Mouse (Mus musculus) midbrain, embryonic 14.5 days (tissue): ENCODE results near the gene Rhbdf2. TPM values are rescaled to one million over a fixed set of nuclear protein-coding genes. Genes with fewer than 3 reads are reported as not detected.

ENCODE experiments used
- ATAC-seq: fragments of 200-750 bp; cut with Nextera tagmentation; 2 replicates; pipeline ENCODE4 v1.8.0; 2017; ENCODE audit warnings: moderate number of reproducible peaks, moderate library complexity; ENCODE audit not compliant: low FRiP score, low TSS enrichment
- DNase-seq: peaks from one replicate; pipeline ENCODE4 v3.0.0-alpha.2; 2015
- H3K27ac ChIP-seq: fragments of 300-500 bp; sonication (generic); replicated peaks from 2 replicates; pipeline ENCODE4 v1.5.1; 2014; ENCODE audit warnings: mild to moderate bottlenecking, low read depth, low read length, moderate library complexity
- H3K27me3 ChIP-seq: fragments of 300-500 bp; sonication (generic); 2 replicates; pipeline ENCODE4 v1.6.1; 2014; ENCODE audit warnings: low read length, control low read depth, mixed read lengths; ENCODE audit not compliant: control insufficient read depth, insufficient read depth
- H3K36me3 ChIP-seq: fragments of 300-500 bp; sonication (generic); 2 replicates; pipeline ENCODE4 v1.6.1; 2014; ENCODE audit warnings: low read length, control low read depth; ENCODE audit not compliant: control insufficient read depth, insufficient read depth
- H3K4me1 ChIP-seq: fragments of 300-500 bp; sonication (generic); 2 replicates; pipeline ENCODE4 v1.6.1; 2014; ENCODE audit warnings: mild to moderate bottlenecking, antibody characterized with exemption, low read length, control low read depth; ENCODE audit not compliant: control insufficient read depth, insufficient read depth
- H3K4me2 ChIP-seq: fragments of 300-500 bp; sonication (generic); 2 replicates; pipeline ENCODE4 v1.6.1; 2014; ENCODE audit warnings: mild to moderate bottlenecking, low read length, moderate library complexity
- H3K4me3 ChIP-seq: fragments of 300-500 bp; sonication (generic); replicated peaks from 2 replicates; pipeline ENCODE4 v1.5.1; 2014; ENCODE audit warnings: low read depth, low read length
- H3K9ac ChIP-seq: fragments of 300-500 bp; sonication (generic); replicated peaks from 2 replicates; pipeline ENCODE4 v1.6.1; 2014; ENCODE audit warnings: mild to moderate bottlenecking, low read length, moderate library complexity
- H3K9me3 ChIP-seq: fragments of 300-500 bp; sonication (generic); 2 replicates; pipeline ENCODE4 v1.6.1; 2016; ENCODE audit warnings: low read length, control low read depth, mixed read lengths; ENCODE audit not compliant: control insufficient read depth
- WGBS: fragments of 180-500 bp; shearing (Covaris S2); extraction: QIAGEN DNeasy Blood & Tissue Kit; methylation state at CpG from one replicate; pipeline ENCODE4 v1.1.7; 2014; 5-methylcytosine and 5-hydroxymethylcytosine counted together
- polyA plus RNA-seq: library from polyadenylated mRNA; unstranded; fragments of >200 nt; fragmentation: Nextera tagmentation; extraction: Ambion mirVana; gene quantifications from 2 replicates; pipeline ENCODE4 v1.2.1, GENCODE M21; 2014

The Rhbdf2 gene
- polyA plus RNA-seq, 1 experiment from 2014 or later: 0.63 TPM

GRCm38 (mm10) chr11:116654255-116654821 lies 27.5 kb upstream of the Rhbdf2 start, which contains the start of gene Cygb:
Cygb (minus strand) TSS chr11:116654313.
- Histone ChIP-seq H3K4me3 (peak within 1 kb of the TSS; percentile 57), H3K36me3 (0 out of 2 replicates have a peak, but pooled peaks cover 4% of the 10 kb centered on the region), H3K4me1 (peaks cover 14% of the 10 kb centered on the region; the same call in 1 of the 2 replicates), H3K27me3 (peaks cover 19% of the 10 kb centered on the region; the same call in 1 of the 2 replicates), H3K9ac (peak within 1 kb of the TSS; percentile 78), H3K4me2 (peak within 1 kb of the TSS; percentile 94), H3K9me3 (no peaks in the 10 kb centered on the region), H3K27ac (peak within 1 kb of the TSS; percentile 28; the same call in 1 of the 2 replicates)
- peak; percentile 44 for DNase-seq
- no peak for ATAC-seq
- 7% methylated on average over 28 of the region's 28 CpGs for WGBS

- DNase-seq (peak; percentile 79), ATAC-seq (no peak)
- 0 out of 2 replicates have a peak, but pooled peaks cover 5% of the 10 kb centered on the region for H3K36me3 ChIP-seq
- H3K4me2 ChIP-seq: peak overlapping the region; percentile 94
- WGBS: under 1% methylated on average over 47 of the region's 47 CpGs
- H3K9me3 ChIP-seq: no peaks in the 10 kb centered on the region
- H3K27me3 ChIP-seq: peaks cover 19% of the 10 kb centered on the region; the same call in 1 of the 2 replicates
- H3K4me1 ChIP-seq: peaks cover 14% of the 10 kb centered on the region; the same call in 1 of the 2 replicates
- peak overlapping the region; percentile 28; the same call in 1 of the 2 replicates for H3K27ac ChIP-seq
- peak overlapping the region; percentile 57 for H3K4me3 ChIP-seq
- H3K9ac ChIP-seq: peak overlapping the region; percentile 78
These were observed 26.9 kb upstream of the Rhbdf2 start for GRCm38 (mm10) chr11:116653709-116654221.

GRCm38 (mm10) chr11:116653234-116653633 lies 26.4 kb upstream of the Rhbdf2 start, which contains the start of gene Prcd:
Prcd (plus strand) TSS chr11:116653534.
- WGBS: 5% methylated on average over 10 of the region's 10 CpGs

GRCm38 (mm10) chr11:116652330-116653098 lies 25.7 kb upstream of the Rhbdf2 start:
- peak overlapping the region; percentile 78; the same call in 1 of the 2 replicates for H3K9ac ChIP-seq
- peaks cover 10% of the 10 kb centered on the region; the same call in 1 of the 2 replicates for H3K4me1 ChIP-seq
- peak overlapping the region; percentile 57 for H3K4me3 ChIP-seq
- peaks cover 19% of the 10 kb centered on the region; the same call in 1 of the 2 replicates for H3K27me3 ChIP-seq
- no peak overlapping the region for H3K27ac ChIP-seq
- H3K36me3 ChIP-seq: 0 out of 2 replicates have a peak, but pooled peaks cover 5% of the 10 kb centered on the region
- H3K4me2 ChIP-seq: peak overlapping the region; percentile 94
- 62% methylated on average over 25 of the region's 25 CpGs for WGBS
- DNase-seq (no peak), ATAC-seq (no peak)
- H3K9me3 ChIP-seq: no peaks in the 10 kb centered on the region

More at GRCm38 (mm10) chr11:116653234-116653633, 26.4 kb upstream of the Rhbdf2 start, which contains the start of gene Prcd:
- H3K9ac ChIP-seq: peak within 1 kb of the TSS; percentile 78
- ATAC-seq: no peak
- peaks cover 12% of the 10 kb centered on the region; the same call in 1 of the 2 replicates for H3K4me1 ChIP-seq
- H3K9me3 ChIP-seq: no peaks in the 10 kb centered on the region
- no peak for DNase-seq
- H3K27me3 ChIP-seq: peaks cover 19% of the 10 kb centered on the region; the same call in 1 of the 2 replicates
- peak within 1 kb of the TSS; percentile 94 for H3K4me2 ChIP-seq
- peak within 1 kb of the TSS; percentile 28; the same call in 1 of the 2 replicates for H3K27ac ChIP-seq
- H3K4me3 ChIP-seq: peak within 1 kb of the TSS; percentile 57
- 0 out of 2 replicates have a peak, but pooled peaks cover 5% of the 10 kb centered on the region for H3K36me3 ChIP-seq

GRCm38 (mm10) chr11:116651339-116651738 lies 24.5 kb upstream of the Rhbdf2 start:
- no peak overlapping the region for H3K9ac ChIP-seq
- H3K27ac ChIP-seq: no peak overlapping the region
- H3K9me3 ChIP-seq: no peaks in the 10 kb centered on the region
- peaks cover 10% of the 10 kb centered on the region; the same call in 1 of the 2 replicates for H3K4me1 ChIP-seq
- no peak for ATAC-seq
- no peak overlapping the region for H3K4me2 ChIP-seq
- H3K36me3 ChIP-seq: 0 out of 2 replicates have a peak, but pooled peaks cover 5% of the 10 kb centered on the region
- no peak for DNase-seq
- WGBS: 85% methylated on average over 8 of the region's 8 CpGs
- H3K4me3 ChIP-seq: no peak overlapping the region
- H3K27me3 ChIP-seq: peaks cover 19% of the 10 kb centered on the region; the same call in 1 of the 2 replicates

- Histone ChIP-seq H3K27me3 (peaks cover 19% of the 10 kb centered on the region; the same call in 1 of the 2 replicates), H3K9ac (no peak overlapping the region)
- ATAC-seq: no peak
These were observed 24.0 kb upstream of the Rhbdf2 start for GRCm38 (mm10) chr11:116650811-116651210.

GRCm38 (mm10) chr11:116649711-116650337 lies 23.0 kb upstream of the Rhbdf2 start:
- H3K4me1 ChIP-seq: peaks cover 10% of the 10 kb centered on the region; the same call in 1 of the 2 replicates
- H3K36me3 ChIP-seq: 0 out of 2 replicates have a peak, but pooled peaks cover 5% of the 10 kb centered on the region
- H3K9me3 ChIP-seq: no peaks in the 10 kb centered on the region
- ATAC-seq (no peak), DNase-seq (no peak)
- H3K27ac ChIP-seq: no peak overlapping the region
- peaks cover 16% of the 10 kb centered on the region; the same call in 1 of the 2 replicates for H3K27me3 ChIP-seq
- no peak overlapping the region for H3K9ac ChIP-seq
- no peak overlapping the region for H3K4me3 ChIP-seq
- no peak overlapping the region for H3K4me2 ChIP-seq
- 91% methylated on average over 13 of the region's 13 CpGs for WGBS

More at GRCm38 (mm10) chr11:116650811-116651210, 24.0 kb upstream of the Rhbdf2 start:
- DNase-seq: no peak
- H3K36me3 ChIP-seq: 0 out of 2 replicates have a peak, but pooled peaks cover 5% of the 10 kb centered on the region
- no peak overlapping the region for H3K4me3 ChIP-seq
- H3K4me2 ChIP-seq: no peak overlapping the region
- WGBS: 85% methylated on average over 8 of the region's 8 CpGs
- H3K27ac ChIP-seq: no peak overlapping the region
- peaks cover 10% of the 10 kb centered on the region; the same call in 1 of the 2 replicates for H3K4me1 ChIP-seq
- no peaks in the 10 kb centered on the region for H3K9me3 ChIP-seq

- Histone ChIP-seq H3K27ac (no peak overlapping the region), H3K4me1 (peaks cover 12% of the 10 kb centered on the region), H3K9ac (no peak overlapping the region), H3K27me3 (peaks cover 8% of the 10 kb centered on the region; the same call in 1 of the 2 replicates), H3K4me2 (no peak overlapping the region), H3K9me3 (no peaks in the 10 kb centered on the region), H3K36me3 (0 out of 2 replicates have a peak, but pooled peaks cover 5% of the 10 kb centered on the region), H3K4me3 (no peak overlapping the region)
- 72% methylated on average over 10 of the region's 10 CpGs for WGBS
- DNase-seq (no peak), ATAC-seq (no peak)
These were observed 22.2 kb upstream of the Rhbdf2 start for GRCm38 (mm10) chr11:116648976-116649375.
